Mouse (Mus musculus): ENCODE data around the gene Phkg2.

DNA sequence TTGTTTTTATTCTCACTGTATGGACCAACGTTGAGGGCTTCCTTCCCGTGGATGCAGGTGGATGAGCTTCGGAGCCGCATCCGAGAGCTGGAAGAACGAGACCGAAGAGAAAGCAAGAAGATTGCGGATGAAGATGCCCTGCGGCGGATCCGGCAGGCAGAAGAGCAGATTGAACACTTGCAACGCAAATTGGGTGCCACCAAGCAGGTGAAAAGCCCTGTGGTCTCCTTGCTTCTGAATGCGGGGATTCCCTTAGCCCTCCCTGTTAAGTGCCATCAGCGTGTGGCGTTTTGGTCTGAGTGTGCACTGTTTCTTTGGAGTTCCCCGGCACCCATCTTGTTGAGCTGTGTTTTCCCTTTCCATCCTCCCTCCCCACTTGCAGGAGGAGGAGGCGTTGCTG lies 23.6 kb downstream of the Phkg2 start:
- TF ChIP-seq POLR2A (IDR thresholded peaks at IDR 0.05; ENCODE audit: low read depth, low read length) (no peak), CTCF (IDR thresholded peaks at IDR 0.05; ENCODE audit: extremely low read depth, insufficient read length, insufficient replicate concordance, low read depth, low read length) (no peak)

Data from small intestine, adult 2 months (tissue).